Mouse (Mus musculus) ES-Bruce4 (cell line): Measurements from ENCODE around the gene Castor2.

ENCODE experiments used
- CTCF ChIP-seq: IDR thresholded peaks from one replicate; pipeline ENCODE4 v1.8.1; 2011; ENCODE audit warnings: low read depth, low read length
- POLR2A ChIP-seq: IDR thresholded peaks from one replicate; pipeline ENCODE4 v1.8.1; 2011; ENCODE audit warnings: low read length; ENCODE audit not compliant: insufficient read depth

- TF ChIP-seq POLR2A: no peak
- TF ChIP-seq CTCF: no peak
These were observed 79.0 kb downstream of the Castor2 start for GRCm38 (mm10) chr5:134178536-134178935.
